Mouse (Mus musculus) hindbrain, postnatal 0 days (tissue): ENCODE measurements at regions not wholly inside any gene's neighbourhood (a gene's known extent, or its start where the extent isn't known, plus 50 kb on each side); places are given as distances from the start of the nearest gene placed in this dataset.

Source experiments
- ATAC-seq: fragments of 200-750 bp; cut with Nextera tagmentation; 2 replicates; pipeline ENCODE4 v1.8.0; 2017; ENCODE audit warnings: mild to moderate bottlenecking, moderate TSS enrichment, moderate library complexity
- DNase-seq: peaks from one replicate; pipeline ENCODE4 v3.0.0-alpha.2; 2015; ENCODE audit warnings: low spot score
- H3K27ac ChIP-seq: fragments of 300-500 bp; sonication (generic); 2 replicates; pipeline ENCODE4 v1.5.1; 2014; ENCODE audit warnings: mild to moderate bottlenecking
- H3K27me3 ChIP-seq: fragments of 300-500 bp; sonication (generic); 2 replicates; pipeline ENCODE4 v1.6.1; 2014; ENCODE audit warnings: low read length, mixed read lengths; ENCODE audit not compliant: insufficient read depth
- H3K36me3 ChIP-seq: fragments of 300-500 bp; sonication (generic); 2 replicates; pipeline ENCODE4 v1.6.1; 2014; ENCODE audit warnings: low read length, mixed read lengths; ENCODE audit not compliant: insufficient read depth
- H3K4me1 ChIP-seq: fragments of 300-500 bp; sonication (generic); 2 replicates; pipeline ENCODE4 v1.6.1; 2014; ENCODE audit warnings: antibody characterized with exemption, low read length, mixed read lengths; ENCODE audit not compliant: insufficient read depth
- H3K4me2 ChIP-seq: fragments of 300-500 bp; sonication (generic); 2 replicates; pipeline ENCODE4 v1.6.1; 2014; ENCODE audit warnings: low read depth, mild to moderate bottlenecking, low read length, moderate library complexity, mixed read lengths
- H3K4me3 ChIP-seq: fragments of 300-500 bp; sonication (generic); 2 replicates; pipeline ENCODE4 v1.5.1; 2014; ENCODE audit warnings: low read length
- H3K9ac ChIP-seq: fragments of 300-500 bp; sonication (generic); replicated peaks from 2 replicates; pipeline ENCODE4 v1.6.1; 2014; ENCODE audit warnings: mild to moderate bottlenecking, low read length, moderate library complexity, mixed read lengths
- H3K9me3 ChIP-seq: fragments of 300-500 bp; sonication (generic); 2 replicates; pipeline ENCODE4 v1.6.1; 2016; ENCODE audit warnings: low read length, mixed read lengths
- CTCF ChIP-seq: IDR thresholded peaks from 2 replicates; pipeline ENCODE4 v1.5.1; 2016; ENCODE audit warnings: antibody characterized with exemption, control low read depth, low read depth
- WGBS: fragments of 180-500 bp; shearing (Covaris S2); extraction: QIAGEN DNeasy Blood & Tissue Kit; methylation state at CpG from one replicate; pipeline ENCODE4 v1.1.7; 2014; 5-methylcytosine and 5-hydroxymethylcytosine counted together

GRCm38 (mm10) chr13:112005421-112005820 is 196.6 kb upstream of the Map3k1 start:
- Histone ChIP-seq H3K9me3 (no peaks in the 10 kb centered on the region), H3K9ac (no peak overlapping the region), H3K4me2 (no peak overlapping the region), H3K27me3 (no peaks in the 10 kb centered on the region), H3K36me3 (no peaks in the 10 kb centered on the region), H3K4me1 (peaks cover 15% of the 10 kb centered on the region; the same call in 1 of the 2 replicates), H3K4me3 (no peak overlapping the region), H3K27ac (no peak overlapping the region)
- DNase-seq: no peak
- TF ChIP-seq CTCF: no peak
- 77% methylated on average over 8 of the region's 8 CpGs for WGBS
- ATAC-seq: no peak

- no peak overlapping the region for H3K9ac ChIP-seq
- H3K36me3 ChIP-seq: no peaks in the 10 kb centered on the region
- no peak overlapping the region for H3K27ac ChIP-seq
- no peak for TF ChIP-seq CTCF
- DNase-seq (no peak), ATAC-seq (no peak)
- H3K4me1 ChIP-seq: no peaks in the 10 kb centered on the region
- H3K9me3 ChIP-seq: no peaks in the 10 kb centered on the region
- H3K27me3 ChIP-seq: no peaks in the 10 kb centered on the region
- H3K4me2 ChIP-seq: no peak overlapping the region
- 82% methylated on average over 5 of the region's 5 CpGs for WGBS
- no peak overlapping the region for H3K4me3 ChIP-seq
Observed at GRCm38 (mm10) chr13:112008806-112009205, 200.0 kb upstream of the Map3k1 start.

- DNase-seq (no peak), ATAC-seq (no peak)
- H3K4me3 ChIP-seq: no peak overlapping the region
- H3K9me3 ChIP-seq: no peaks in the 10 kb centered on the region
- no peaks in the 10 kb centered on the region for H3K27me3 ChIP-seq
- H3K4me2 ChIP-seq: no peak overlapping the region
- H3K9ac ChIP-seq: no peak overlapping the region
- no peaks in the 10 kb centered on the region for H3K4me1 ChIP-seq
- no peaks in the 10 kb centered on the region for H3K36me3 ChIP-seq
- WGBS: 81% methylated on average over 3 of the region's 3 CpGs
- H3K27ac ChIP-seq: no peak overlapping the region
- TF ChIP-seq CTCF: peak; percentile 34
Observed at GRCm38 (mm10) chr13:112009288-112009687, 200.5 kb upstream of the Map3k1 start.

- 89% methylated on average over 8 of the region's 8 CpGs for WGBS
- no peak for ATAC-seq
Observed at GRCm38 (mm10) chr13:112010464-112010863, 201.7 kb upstream of the Map3k1 start.

GRCm38 (mm10) chr13:112012640-112013039 is 203.8 kb upstream of the Map3k1 start:
- no peak for DNase-seq
- no peak for ATAC-seq
- H3K9me3 ChIP-seq: no peaks in the 10 kb centered on the region
- H3K36me3 ChIP-seq: no peaks in the 10 kb centered on the region
- no peaks in the 10 kb centered on the region for H3K27me3 ChIP-seq
- H3K9ac ChIP-seq: no peak overlapping the region
- no peak overlapping the region for H3K4me2 ChIP-seq
- no peak for TF ChIP-seq CTCF
- WGBS: 63% methylated on average over 1 of the region's 1 CpGs
- H3K4me3 ChIP-seq: no peak overlapping the region
- no peak overlapping the region for H3K27ac ChIP-seq
- no peaks in the 10 kb centered on the region for H3K4me1 ChIP-seq

More at GRCm38 (mm10) chr13:112010464-112010863, 201.7 kb upstream of the Map3k1 start:
- no peak overlapping the region for H3K27ac ChIP-seq
- H3K9me3 ChIP-seq: no peaks in the 10 kb centered on the region
- no peak overlapping the region for H3K9ac ChIP-seq
- no peaks in the 10 kb centered on the region for H3K27me3 ChIP-seq
- no peak overlapping the region for H3K4me3 ChIP-seq
- no peak for DNase-seq
- TF ChIP-seq CTCF: no peak
- no peak overlapping the region for H3K4me2 ChIP-seq
- H3K36me3 ChIP-seq: no peaks in the 10 kb centered on the region
- H3K4me1 ChIP-seq: no peaks in the 10 kb centered on the region

- Histone ChIP-seq H3K9me3 (no peaks in the 10 kb centered on the region), H3K36me3 (no peaks in the 10 kb centered on the region), H3K27me3 (no peaks in the 10 kb centered on the region), H3K9ac (no peak overlapping the region), H3K4me1 (no peaks in the 10 kb centered on the region), H3K4me2 (no peak overlapping the region), H3K27ac (no peak overlapping the region), H3K4me3 (no peak overlapping the region)
- TF ChIP-seq CTCF: no peak
- DNase-seq: no peak
- WGBS: 77% methylated on average over 3 of the region's 3 CpGs
- no peak for ATAC-seq
Observed at GRCm38 (mm10) chr13:112015083-112015482, 206.3 kb upstream of the Map3k1 start.

- no peak overlapping the region for H3K9ac ChIP-seq
- no peaks in the 10 kb centered on the region for H3K4me1 ChIP-seq
- H3K9me3 ChIP-seq: no peaks in the 10 kb centered on the region
- H3K36me3 ChIP-seq: no peaks in the 10 kb centered on the region
- DNase-seq (no peak), ATAC-seq (no peak)
- no peak overlapping the region for H3K27ac ChIP-seq
- no peak overlapping the region for H3K4me3 ChIP-seq
- no peak overlapping the region for H3K4me2 ChIP-seq
- no peaks in the 10 kb centered on the region for H3K27me3 ChIP-seq
- no peak for TF ChIP-seq CTCF
Observed at GRCm38 (mm10) chr13:112016280-112016679, 207.5 kb upstream of the Map3k1 start.
